Mouse (Mus musculus) midbrain, embryonic 10.5 days (tissue): ENCODE results near the gene Gabpb2. TPM values are rescaled to one million over a fixed set of nuclear protein-coding genes. Genes with fewer than 3 reads are reported as not detected.
"Not testable (repeated sequence)": the region's sequence is repeated elsewhere in the genome, so short reads cannot be mapped to it uniquely, and the experiment has no call there.

Experiments
- DNase-seq: peaks from one replicate; pipeline ENCODE4 v3.0.0-alpha.2; 2017; ENCODE audit warnings: low spot score
- H3K27ac ChIP-seq: fragments of 300-500 bp; sonication (generic); replicated peaks from 2 replicates; pipeline ENCODE4 v1.5.1; 2016; ENCODE audit warnings: mild to moderate bottlenecking
- H3K27me3 ChIP-seq: fragments of 300-500 bp; sonication (generic); 2 replicates; pipeline ENCODE4 v1.6.1; 2016; ENCODE audit warnings: low read depth, mild to moderate bottlenecking; ENCODE audit not compliant: poor library complexity, severe bottlenecking
- H3K36me3 ChIP-seq: fragments of 300-500 bp; sonication (generic); 2 replicates; pipeline ENCODE4 v1.6.1; 2016; ENCODE audit warnings: mild to moderate bottlenecking, moderate library complexity
- H3K4me1 ChIP-seq: fragments of 300-500 bp; sonication (generic); 2 replicates; pipeline ENCODE4 v1.6.1; 2016
- H3K4me3 ChIP-seq: fragments of 300-500 bp; sonication (generic); 2 replicates; pipeline ENCODE4 v1.5.1; 2016; ENCODE audit warnings: mild to moderate bottlenecking, moderate library complexity
- H3K9me3 ChIP-seq: fragments of 300-500 bp; sonication (generic); replicated peaks from 2 replicates; pipeline ENCODE4 v1.6.1; 2016; ENCODE audit warnings: mild to moderate bottlenecking
- WGBS: fragments of 180-500 bp; shearing (Covaris S2); methylation state at CpG from one replicate; pipeline ENCODE4 v1.1.7; 2016; 5-methylcytosine and 5-hydroxymethylcytosine counted together
- microRNA-seq: library from miRNA; unstranded; fragments of <30 nt; microRNA quantifications from one replicate; pipeline ENCODE4, GENCODE M21; 2017
- polyA plus RNA-seq: library from polyadenylated mRNA; unstranded; fragments of >200 nt; fragmentation: Nextera tagmentation; extraction: Ambion mirVana; gene quantifications from 2 replicates; pipeline ENCODE4 v1.2.1, GENCODE M21; 2016

Gabpb2 gene
- polyA plus RNA-seq, 1 experiment from 2014 or later, result 10.6 TPM

DNA sequence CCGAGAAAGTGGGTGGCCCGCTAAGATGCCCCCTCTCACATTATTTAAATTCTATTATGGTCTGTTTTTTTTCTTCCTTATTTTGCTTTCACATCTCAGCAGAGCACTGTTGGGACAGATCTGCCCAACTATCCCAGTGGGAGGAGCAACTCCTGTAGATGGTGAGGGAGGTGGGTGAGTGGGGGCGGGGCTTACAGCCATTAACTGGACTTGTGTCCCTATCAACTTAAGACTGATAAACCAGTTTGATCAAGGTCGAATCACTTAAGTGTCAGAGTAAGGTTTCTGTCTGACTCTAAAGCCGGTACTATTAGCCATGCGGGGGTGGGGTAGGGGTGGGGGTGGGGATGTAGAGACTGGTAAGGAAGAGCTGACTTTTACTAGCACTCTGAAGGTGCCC is 82.7 kb downstream of the Gabpb2 start:
- WGBS, result 40% methylated on average over 6 of the region's 6 CpGs
- Histone ChIP-seq H3K4me1 (peaks cover 26% of the 10 kb centered on the region), H3K27me3 (no peaks in the 10 kb centered on the region), H3K4me3 (peak overlapping the region; percentile 49), H3K27ac (peak overlapping the region; percentile 46; the same call in 1 of the 2 replicates), H3K36me3 (peaks cover 38% of the 10 kb centered on the region), H3K9me3 (no peaks in the 10 kb centered on the region)
- no peak for DNase-seq

DNA sequence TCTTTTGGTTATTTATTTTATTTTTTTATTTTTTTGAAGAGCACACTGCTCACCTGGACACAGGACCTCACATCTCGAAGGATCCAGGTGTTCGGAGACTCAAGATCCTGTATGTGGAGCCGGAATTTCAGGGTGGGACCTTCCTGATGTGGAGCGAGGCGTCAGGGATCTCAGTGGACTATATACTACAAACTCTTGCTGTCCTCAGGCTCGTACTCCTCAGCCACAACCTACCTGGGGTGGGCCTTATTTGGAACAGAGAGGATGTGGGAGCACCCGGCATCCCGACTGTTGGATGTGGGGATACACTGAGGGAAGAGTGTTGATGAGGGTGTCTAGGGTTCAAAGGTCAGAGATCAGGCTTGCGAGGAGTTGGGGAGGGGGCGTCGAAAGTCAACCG is 83.6 kb downstream of the Gabpb2 start:
- not testable (repeated sequence) for H3K9me3 ChIP-seq, DNase-seq, H3K27ac ChIP-seq, H3K27me3 ChIP-seq
- WGBS, result no CpG with 5 or more reads among the region's 12 CpGs
- peaks cover 39% of the 10 kb centered on the region for H3K36me3 ChIP-seq
- H3K4me1 ChIP-seq, result peaks cover 26% of the 10 kb centered on the region
- peak overlapping the region; percentile 74 for H3K4me3 ChIP-seq

DNA sequence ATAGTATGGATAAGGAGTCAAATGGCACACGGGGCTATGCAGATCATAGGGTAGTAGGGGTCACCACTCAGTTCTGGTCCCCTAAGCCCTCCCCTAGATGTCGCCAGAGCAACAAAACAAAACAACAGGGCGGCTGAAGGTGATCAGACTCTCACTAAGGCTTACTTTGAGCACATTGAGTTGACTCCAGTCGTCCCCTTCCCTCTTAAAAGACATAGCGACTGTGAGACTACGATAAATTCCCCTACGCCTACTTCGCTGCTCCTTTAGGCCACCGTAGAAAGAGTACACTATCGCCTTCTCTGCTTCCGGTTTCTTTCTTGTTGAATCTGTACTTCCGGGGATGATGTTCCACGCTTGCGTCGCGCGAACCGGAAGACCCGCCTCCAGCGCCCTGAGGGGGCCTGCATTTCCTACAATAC is 84.0 kb downstream of the Gabpb2 start, which contains the start of the genes Scnm1 and Lysmd1:
Gene Scnm1, minus strand, starts transcription at position 332 of the 422 bp plus-strand sequence.
Gene Lysmd1, plus strand, starts transcription at position 409 of the 422 bp plus-strand sequence.
- Histone ChIP-seq H3K4me1 (peaks cover 26% of the 10 kb centered on the region), H3K36me3 (peaks cover 43% of the 10 kb centered on the region), H3K27ac (peak within 1 kb of the TSS; percentile 89), H3K4me3 (peak within 1 kb of the TSS; percentile 74), H3K27me3 (no peaks in the 10 kb centered on the region), H3K9me3 (no peaks in the 10 kb centered on the region)
- peak; percentile 89 for DNase-seq
- WGBS, result under 1% methylated on average over 20 of the region's 20 CpGs

DNA sequence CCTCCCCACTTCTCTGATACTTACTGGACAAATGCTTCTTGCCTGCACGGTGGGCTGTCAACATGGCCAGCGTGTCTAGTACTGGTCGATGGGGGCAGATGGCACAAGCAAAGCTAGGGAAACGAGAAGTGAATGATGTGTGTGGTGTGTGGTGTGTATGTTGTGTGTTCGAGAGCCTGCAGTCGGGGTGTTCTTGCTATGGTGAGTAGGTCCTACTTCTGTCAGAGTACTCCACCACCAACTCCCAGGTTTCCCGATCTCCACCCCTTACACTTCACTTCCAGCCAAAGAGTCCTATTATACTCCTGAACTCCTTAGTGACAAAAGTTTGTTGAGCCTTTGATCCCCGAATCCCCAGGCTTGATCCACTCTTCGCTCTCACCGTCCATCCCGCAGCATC is 84.5 kb downstream of the Gabpb2 start:
- Histone ChIP-seq H3K4me1 (peaks cover 26% of the 10 kb centered on the region), H3K4me3 (peak overlapping the region; percentile 74), H3K27me3 (no peaks in the 10 kb centered on the region), H3K36me3 (peaks cover 46% of the 10 kb centered on the region), H3K9me3 (no peaks in the 10 kb centered on the region), H3K27ac (peak overlapping the region; percentile 89)
- 66% methylated on average over 11 of the region's 11 CpGs for WGBS
- DNase-seq, result no peak

DNA sequence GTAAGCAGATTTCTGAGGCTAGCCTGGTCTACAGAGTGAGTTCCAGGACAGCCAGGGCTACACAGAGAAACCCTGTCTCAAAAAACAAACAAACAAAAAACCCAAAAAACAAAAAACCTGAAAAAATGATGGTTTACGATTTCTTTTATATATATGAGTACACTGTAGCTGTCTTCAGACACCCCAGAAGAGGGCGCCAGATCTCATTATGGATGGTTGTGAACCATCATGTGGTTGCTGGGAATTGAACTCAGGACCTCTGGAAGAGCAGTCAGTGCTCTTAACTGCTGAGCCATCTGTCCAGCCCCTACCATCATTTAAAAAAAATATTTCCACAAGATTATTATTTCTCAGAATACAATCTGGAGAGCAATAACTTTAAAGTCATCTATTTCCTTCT is 85.3 kb downstream of the Gabpb2 start:
- WGBS, result 89% methylated on average over 2 of the region's 2 CpGs
- H3K27me3 ChIP-seq, DNase-seq, H3K27ac ChIP-seq, H3K9me3 ChIP-seq: not testable (repeated sequence)
- H3K4me1 ChIP-seq, result peaks cover 26% of the 10 kb centered on the region
- H3K4me3 ChIP-seq, result peak overlapping the region; percentile 74; the same call in 1 of the 2 replicates
- H3K36me3 ChIP-seq, result peaks cover 42% of the 10 kb centered on the region

Small RNAs within 50 kb of the gene (microRNA-seq; reads per million reads assigned to microRNA genes)
- gene Mir8099-1, result not detected

Other genes starting within 250 kb of the Gabpb2 start
- gene Pi4kb, start 243.2 kb downstream of the Gabpb2 start, polyA plus RNA-seq, result 21.4 and 24.9 TPM in 2 replicates
- 40.0 and 42.2 TPM in 2 replicates for gene Zfp687, start 202.5 kb downstream of the Gabpb2 start, polyA plus RNA-seq
- gene Psmd4, start 175.3 kb downstream of the Gabpb2 start, polyA plus RNA-seq, result 341 and 345 TPM in 2 replicates
- 18.0 and 18.7 TPM in 2 replicates for gene Pip5k1a, start 111.0 kb downstream of the Gabpb2 start, polyA plus RNA-seq
- 278 and 290 TPM in 2 replicates for gene Vps72, start 106.9 kb downstream of the Gabpb2 start, polyA plus RNA-seq
- gene Tmod4, start 93.4 kb downstream of the Gabpb2 start, polyA plus RNA-seq, result 0.27 and 0.88 TPM in 2 replicates
- 79.5 and 88.6 TPM in 2 replicates for gene Scnm1, start 83.9 kb downstream of the Gabpb2 start, polyA plus RNA-seq
- 13.5 and 17.0 TPM in 2 replicates for gene Lysmd1, start 83.8 kb downstream of the Gabpb2 start, polyA plus RNA-seq
- 1.8 and 3.0 TPM in 2 replicates for gene Tnfaip8l2, start 75.6 kb downstream of the Gabpb2 start, polyA plus RNA-seq
- gene Sema6c, start 57.5 kb downstream of the Gabpb2 start, polyA plus RNA-seq, result 7.6 and 10.8 TPM in 2 replicates
- 92.5 and 92.7 TPM in 2 replicates for gene Cdc42se1, start 10.8 kb upstream of the Gabpb2 start, polyA plus RNA-seq
- gene Mllt11, start 14.3 kb upstream of the Gabpb2 start, polyA plus RNA-seq, result 41.1 and 72.9 TPM in 2 replicates
- gene Gm128, start 23.7 kb upstream of the Gabpb2 start, polyA plus RNA-seq, result 0.24 and 0.25 TPM in 2 replicates
- 0.09 and 0.32 TPM in 2 replicates for gene Bnipl, start 33.3 kb upstream of the Gabpb2 start, polyA plus RNA-seq
- gene Mindy1, start 63.4 kb upstream of the Gabpb2 start, polyA plus RNA-seq, result 29.2 and 37.6 TPM in 2 replicates
- gene Prune1, start 64.2 kb upstream of the Gabpb2 start, polyA plus RNA-seq, result 25.2 and 27.9 TPM in 2 replicates
- gene Anxa9, start 89.3 kb upstream of the Gabpb2 start, polyA plus RNA-seq, result 1.5 and 1.9 TPM in 2 replicates
- 116 and 120 TPM in 2 replicates for gene Cers2, start 96.9 kb upstream of the Gabpb2 start, polyA plus RNA-seq
- gene Setdb1, start 139.3 kb upstream of the Gabpb2 start, polyA plus RNA-seq, result 52.3 and 61.9 TPM in 2 replicates
- gene 4930558C23Rik, start 184.9 kb upstream of the Gabpb2 start, polyA plus RNA-seq, result not detected in 2 replicates
- gene Arnt, start 216.5 kb upstream of the Gabpb2 start, polyA plus RNA-seq, result 30.0 and 34.1 TPM in 2 replicates